Mouse (Mus musculus) heart, embryonic 13.5 days (tissue): ENCODE measurements around the gene Mmel1. TPM values are rescaled to one million over a fixed set of nuclear protein-coding genes. Genes with fewer than 3 reads are reported as not detected.

Experiments used
- ATAC-seq: fragments of 200-750 bp; cut with Nextera tagmentation; 2 replicates; pipeline ENCODE4 v1.8.0; 2017; ENCODE audit warnings: moderate TSS enrichment; ENCODE audit not compliant: insufficient number of reproducible peaks, low FRiP score, low TSS enrichment; ENCODE audit errors: extremely low read depth
- H3K27ac ChIP-seq: fragments of 300-500 bp; sonication (generic); replicated peaks from 2 replicates; pipeline ENCODE4 v1.5.1; 2015; ENCODE audit warnings: moderate library complexity, mild to moderate bottlenecking, inconsistent platforms
- H3K27me3 ChIP-seq: fragments of 300-500 bp; sonication (generic); replicated peaks from 2 replicates; pipeline ENCODE4 v1.6.1; 2015; ENCODE audit warnings: mild to moderate bottlenecking, inconsistent platforms
- H3K36me3 ChIP-seq: fragments of 300-500 bp; sonication (generic); 2 replicates; pipeline ENCODE4 v1.6.1; 2015; ENCODE audit warnings: mild to moderate bottlenecking, inconsistent platforms
- H3K4me1 ChIP-seq: fragments of 300-500 bp; sonication (generic); 2 replicates; pipeline ENCODE4 v1.6.1; 2015; ENCODE audit warnings: inconsistent platforms
- H3K4me2 ChIP-seq: fragments of 300-500 bp; sonication (generic); 2 replicates; pipeline ENCODE4 v1.6.1; 2015; ENCODE audit warnings: inconsistent platforms, mild to moderate bottlenecking, moderate library complexity
- H3K4me3 ChIP-seq: fragments of 300-500 bp; sonication (generic); 2 replicates; pipeline ENCODE4 v1.5.1; 2015; ENCODE audit warnings: moderate library complexity, mild to moderate bottlenecking, inconsistent platforms
- H3K9ac ChIP-seq: fragments of 300-500 bp; sonication (generic); 2 replicates; pipeline ENCODE4 v1.6.1; 2015; ENCODE audit warnings: inconsistent platforms, mild to moderate bottlenecking, moderate library complexity
- H3K9me3 ChIP-seq: fragments of 300-500 bp; sonication (generic); 2 replicates; pipeline ENCODE4 v1.6.1; 2016; ENCODE audit warnings: inconsistent platforms
- WGBS: fragments of 180-500 bp; shearing (Covaris S2); methylation state at CpG from one replicate; pipeline ENCODE4 v1.1.7; 2015; ENCODE audit warnings: mixed read lengths; 5-methylcytosine and 5-hydroxymethylcytosine counted together
- polyA plus RNA-seq: library from polyadenylated mRNA; unstranded; fragments of >200 nt; fragmentation: Nextera tagmentation; extraction: Ambion mirVana; gene quantifications from 2 replicates; pipeline ENCODE4 v1.2.1, GENCODE M21; 2015

Mmel1 gene
- polyA plus RNA-seq, 1 experiment from 2014 or later, result 0.51 TPM

GRCm38 (mm10) chr4:154908490-154908889 lies 39.1 kb downstream of the Mmel1 start:
- Histone ChIP-seq H3K4me1 (peaks cover 29% of the 10 kb centered on the region), H3K27ac (no peak overlapping the region), H3K27me3 (no peaks in the 10 kb centered on the region), H3K36me3 (no peaks in the 10 kb centered on the region), H3K4me3 (no peak overlapping the region), H3K4me2 (no peak overlapping the region; the same call in 1 of the 2 replicates), H3K9ac (no peak overlapping the region), H3K9me3 (no peaks in the 10 kb centered on the region)
- ATAC-seq, result no peak
- WGBS, result 76% methylated on average over 5 of the region's 5 CpGs

GRCm38 (mm10) chr4:154910606-154911522 lies 41.5 kb downstream of the Mmel1 start:
- Histone ChIP-seq H3K4me2 (peak overlapping the region; percentile 18; the same call in 1 of the 2 replicates), H3K9ac (0 out of 2 replicates have a peak overlapping the region, but pooled peaks have one; percentile 35)

GRCm38 (mm10) chr4:154911644-154912043 lies 42.3 kb downstream of the Mmel1 start:
- Histone ChIP-seq H3K36me3 (no peaks in the 10 kb centered on the region), H3K4me2 (no peak overlapping the region), H3K27ac (peak overlapping the region; percentile 24; the same call in 1 of the 2 replicates), H3K4me3 (no peak overlapping the region), H3K4me1 (peaks cover 21% of the 10 kb centered on the region), H3K9me3 (no peaks in the 10 kb centered on the region), H3K9ac (no peak overlapping the region), H3K27me3 (no peaks in the 10 kb centered on the region)
- 56% methylated on average over 2 of the region's 2 CpGs for WGBS
- peak; percentile 58; the same call in 1 of the 2 replicates for ATAC-seq

More at GRCm38 (mm10) chr4:154910606-154911522, 41.5 kb downstream of the Mmel1 start:
- 25% methylated on average over 15 of the region's 15 CpGs for WGBS
- no peak overlapping the region for H3K4me3 ChIP-seq
- H3K27me3 ChIP-seq, result no peaks in the 10 kb centered on the region
- peaks cover 21% of the 10 kb centered on the region for H3K4me1 ChIP-seq
- no peak for ATAC-seq
- no peaks in the 10 kb centered on the region for H3K36me3 ChIP-seq
- H3K9me3 ChIP-seq, result no peaks in the 10 kb centered on the region
- H3K27ac ChIP-seq, result peak overlapping the region; percentile 24; the same call in 1 of the 2 replicates

- Histone ChIP-seq H3K4me1 (peaks cover 15% of the 10 kb centered on the region), H3K27ac (no peak overlapping the region), H3K9ac (no peak overlapping the region), H3K4me2 (no peak overlapping the region), H3K36me3 (no peaks in the 10 kb centered on the region), H3K9me3 (no peaks in the 10 kb centered on the region), H3K27me3 (no peaks in the 10 kb centered on the region), H3K4me3 (no peak overlapping the region)
- ATAC-seq, result no peak
- WGBS, result 81% methylated on average over 3 of the region's 3 CpGs
Observed at GRCm38 (mm10) chr4:154913845-154914244, 44.5 kb downstream of the Mmel1 start.

GRCm38 (mm10) chr4:154914252-154914651 lies 44.9 kb downstream of the Mmel1 start:
- Histone ChIP-seq H3K27ac (no peak overlapping the region), H3K27me3 (no peaks in the 10 kb centered on the region), H3K4me1 (peaks cover 15% of the 10 kb centered on the region), H3K9ac (no peak overlapping the region), H3K36me3 (no peaks in the 10 kb centered on the region), H3K4me3 (no peak overlapping the region), H3K4me2 (no peak overlapping the region), H3K9me3 (no peaks in the 10 kb centered on the region)
- WGBS, result 89% methylated on average over 4 of the region's 4 CpGs
- ATAC-seq, result no peak

GRCm38 (mm10) chr4:154914707-154915106 lies 45.3 kb downstream of the Mmel1 start:
- H3K27ac ChIP-seq, result no peak overlapping the region
- no peak for ATAC-seq
- no peak overlapping the region for H3K4me2 ChIP-seq
- WGBS, result 76% methylated on average over 3 of the region's 3 CpGs
- no peaks in the 10 kb centered on the region for H3K36me3 ChIP-seq
- H3K9me3 ChIP-seq, result no peaks in the 10 kb centered on the region
- no peak overlapping the region for H3K4me3 ChIP-seq
- H3K4me1 ChIP-seq, result peaks cover 15% of the 10 kb centered on the region
- H3K9ac ChIP-seq, result no peak overlapping the region
- no peaks in the 10 kb centered on the region for H3K27me3 ChIP-seq

GRCm38 (mm10) chr4:154915286-154915685 lies 45.9 kb downstream of the Mmel1 start:
- Histone ChIP-seq H3K4me3 (no peak overlapping the region), H3K27ac (no peak overlapping the region), H3K36me3 (no peaks in the 10 kb centered on the region), H3K9ac (no peak overlapping the region), H3K9me3 (no peaks in the 10 kb centered on the region), H3K4me1 (peaks cover 13% of the 10 kb centered on the region), H3K4me2 (no peak overlapping the region), H3K27me3 (no peaks in the 10 kb centered on the region)
- 72% methylated on average over 10 of the region's 10 CpGs for WGBS
- ATAC-seq, result no peak

GRCm38 (mm10) chr4:154916662-154917061 lies 47.3 kb downstream of the Mmel1 start:
- Histone ChIP-seq H3K27me3 (no peaks in the 10 kb centered on the region), H3K4me3 (no peak overlapping the region), H3K9me3 (no peaks in the 10 kb centered on the region), H3K4me1 (no peaks in the 10 kb centered on the region), H3K36me3 (no peaks in the 10 kb centered on the region), H3K27ac (no peak overlapping the region), H3K4me2 (no peak overlapping the region), H3K9ac (no peak overlapping the region)
- WGBS, result 83% methylated on average over 4 of the region's 4 CpGs
- ATAC-seq, result no peak

GRCm38 (mm10) chr4:154922291-154922690 lies 52.9 kb downstream of the Mmel1 start:
- no peaks in the 10 kb centered on the region for H3K36me3 ChIP-seq
- 72% methylated on average over 4 of the region's 4 CpGs for WGBS
- no peak overlapping the region for H3K27ac ChIP-seq
- no peaks in the 10 kb centered on the region for H3K9me3 ChIP-seq
- no peak for ATAC-seq
- no peak overlapping the region for H3K4me3 ChIP-seq
- H3K4me1 ChIP-seq, result peaks cover 3% of the 10 kb centered on the region; the same call in 1 of the 2 replicates
- no peak overlapping the region for H3K9ac ChIP-seq
- H3K27me3 ChIP-seq, result no peaks in the 10 kb centered on the region
- H3K4me2 ChIP-seq, result no peak overlapping the region

- H3K9me3 ChIP-seq, result no peaks in the 10 kb centered on the region
- H3K36me3 ChIP-seq, result no peaks in the 10 kb centered on the region
- H3K4me3 ChIP-seq, result no peak overlapping the region
- H3K27me3 ChIP-seq, result no peaks in the 10 kb centered on the region
- WGBS, result 73% methylated on average over 5 of the region's 5 CpGs
- H3K9ac ChIP-seq, result no peak overlapping the region
- no peak for ATAC-seq
- H3K27ac ChIP-seq, result no peak overlapping the region
- H3K4me2 ChIP-seq, result no peak overlapping the region
- peaks cover 9% of the 10 kb centered on the region for H3K4me1 ChIP-seq
Observed at GRCm38 (mm10) chr4:154922931-154923330, 53.5 kb downstream of the Mmel1 start.

GRCm38 (mm10) chr4:154925413-154925812 lies 56.0 kb downstream of the Mmel1 start:
- Histone ChIP-seq H3K4me1 (peaks cover 18% of the 10 kb centered on the region), H3K4me3 (no peak overlapping the region), H3K27me3 (no peaks in the 10 kb centered on the region), H3K9ac (no peak overlapping the region), H3K36me3 (no peaks in the 10 kb centered on the region), H3K9me3 (no peaks in the 10 kb centered on the region), H3K27ac (no peak overlapping the region), H3K4me2 (peak overlapping the region; percentile 56)
- WGBS, result 46% methylated on average over 4 of the region's 4 CpGs
- ATAC-seq, result no peak
